Mouse (Mus musculus) embryonic fibroblast, embryonic 13.5 days (primary cell): ENCODE results near the gene Trappc11.

ENCODE experiments used
- CTCF ChIP-seq: IDR thresholded peaks from 2 replicates; pipeline ENCODE4 v1.5.1; 2011; ENCODE audit warnings: mild to moderate bottlenecking, control low read depth, low read length, moderate library complexity, borderline replicate concordance; ENCODE audit not compliant: insufficient read depth
- POLR2A ChIP-seq: IDR thresholded peaks from 2 replicates; pipeline ENCODE4 v1.6.1; 2011; ENCODE audit warnings: low read depth, mild to moderate bottlenecking, control low read depth, low read length, moderate library complexity

DNA sequence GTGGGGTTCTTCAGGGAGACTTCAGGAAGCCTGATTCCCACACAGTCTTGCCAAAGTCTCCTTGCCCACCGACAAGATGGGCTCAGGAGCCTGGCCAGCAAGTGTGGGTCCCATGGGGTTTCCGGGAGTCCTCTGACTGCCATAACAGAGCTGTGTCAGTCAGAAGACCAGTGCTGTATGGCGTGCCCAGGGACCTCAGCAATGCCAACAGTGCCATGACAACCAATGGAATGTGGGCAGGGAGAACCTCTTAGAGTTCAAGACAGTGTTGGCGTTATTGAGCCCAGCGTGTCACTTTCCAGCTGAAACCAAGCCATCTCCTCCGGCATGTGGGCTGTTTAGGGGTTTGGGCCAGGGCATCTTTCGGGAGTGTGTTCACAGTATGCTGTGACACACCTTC, 53.2 kb downstream of the Trappc11 start:
- TF ChIP-seq POLR2A = no peak
- no peak for TF ChIP-seq CTCF
